In genomic region chr5:84317839-84318238, GRCm38 (mm10) we compare ENCODE assay signal across 23 mouse cellular contexts.
DNase-seq lines count a peak whose midpoint lies in the region; ATAC-seq and TF ChIP-seq lines count a peak whose summit lies in the region.
"Had no signal": no experiment of that assay in that cellular context is flagged by ENCODE, and none has a peak within 500 bp of the region (broad histone marks: within the 10 kb centered on the region; RNA-seq: fewer than 3 reads in every experiment).

No protein-coding gene starts in this region.

- no peak for TF ChIP-seq CTCF in left cerebral cortex, adult 2 months (IDR thresholded peaks at IDR 0.05)
- no peak for TF ChIP-seq CTCF in cortical plate, adult 2 months (IDR thresholded peaks at IDR 0.05; ENCODE audit: extremely low read depth, insufficient read depth, low read length)

- peak overlapping the region; percentile 42 for H3K27ac ChIP-seq in left cerebral cortex, adult 2 months
- 0 out of 2 replicates have a peak overlapping the region, but pooled peaks have one; percentile 17 for H3K27ac ChIP-seq in cortical plate, adult 2 months (ENCODE audit: insufficient read depth, low read length)
- no peak overlapping the region for H3K27ac ChIP-seq in forebrain, embryonic 12.5 days
- H3K27ac ChIP-seq: embryonic facial prominence, embryonic 13.5 days; embryonic facial prominence, embryonic 15.5 days; forebrain, embryonic 10.5 days; forebrain, embryonic 13.5 days; forebrain, embryonic 15.5 days had no signal

- no peaks in the 10 kb centered on the region for H3K36me3 ChIP-seq in forebrain, embryonic 12.5 days (replicated peaks)
- H3K36me3 ChIP-seq: embryonic facial prominence, embryonic 13.5 days; embryonic facial prominence, embryonic 15.5 days; forebrain, embryonic 10.5 days; forebrain, embryonic 15.5 days had no signal

- H3K4me1 ChIP-seq in cortical plate, adult 2 months (ENCODE audit: control insufficient read depth, insufficient read depth, low read length): peaks cover 2% of the 10 kb centered on the region
- peaks cover 19% of the 10 kb centered on the region for H3K4me1 ChIP-seq in forebrain, embryonic 12.5 days
- H3K4me1 ChIP-seq: embryonic facial prominence, embryonic 13.5 days; embryonic facial prominence, embryonic 15.5 days had no signal

- no peak for TF ChIP-seq POLR2A in cortical plate, adult 2 months (IDR thresholded peaks at IDR 0.05; ENCODE audit: extremely low read depth, insufficient read depth, low read length)

- whole genome bisulfite sequencing in forebrain, embryonic 12.5 days: 83% methylated on average over 4 of the region's 4 CpGs

- no peak overlapping the region for H3K9ac ChIP-seq in forebrain, embryonic 12.5 days
- H3K9ac ChIP-seq: embryonic facial prominence, embryonic 13.5 days; embryonic facial prominence, embryonic 15.5 days; forebrain, embryonic 13.5 days; forebrain, embryonic 15.5 days; forebrain, postnatal 0 days had no signal

- peak; percentile 85 for ATAC-seq in frontal cortex, adult (ENCODE audit: low TSS enrichment)
- no peak for ATAC-seq in forebrain, embryonic 12.5 days (ENCODE audit: low FRiP score)
- ATAC-seq: forebrain, embryonic 13.5 days; forebrain, embryonic 15.5 days; forebrain, postnatal 0 days had no signal

- H3K4me2 ChIP-seq in forebrain, embryonic 12.5 days: no peak overlapping the region
- H3K4me2 ChIP-seq: embryonic facial prominence, embryonic 13.5 days; embryonic facial prominence, embryonic 15.5 days; forebrain, embryonic 13.5 days; forebrain, embryonic 15.5 days had no signal

- no peak overlapping the region for H3K4me3 ChIP-seq in left cerebral cortex, adult 2 months
- no peak overlapping the region for H3K4me3 ChIP-seq in cortical plate, adult 2 months (ENCODE audit: insufficient read depth, low read length)
- H3K4me3 ChIP-seq in forebrain, embryonic 12.5 days (replicated peaks): no peak overlapping the region
- H3K4me3 ChIP-seq: embryonic facial prominence, embryonic 13.5 days; embryonic facial prominence, embryonic 15.5 days; erythroblast, embryonic 14.5 days; forebrain, embryonic 10.5 days; forebrain, embryonic 13.5 days; forebrain, embryonic 15.5 days had no signal

- no peaks in the 10 kb centered on the region for H3K27me3 ChIP-seq in forebrain, embryonic 12.5 days
- H3K27me3 ChIP-seq: embryonic facial prominence, embryonic 13.5 days; embryonic facial prominence, embryonic 15.5 days; forebrain, embryonic 13.5 days; forebrain, embryonic 15.5 days had no signal

- H3K9me3 ChIP-seq in forebrain, embryonic 12.5 days: no peaks in the 10 kb centered on the region
- H3K9me3 ChIP-seq: embryonic facial prominence, embryonic 13.5 days; embryonic facial prominence, embryonic 15.5 days; forebrain, embryonic 10.5 days; forebrain, embryonic 13.5 days; forebrain, embryonic 15.5 days had no signal

- DNase-seq in frontal cortex, postnatal 14 days (ENCODE audit: low spot score in 2 of 2): no peak
- no peak for DNase-seq in left cerebral cortex, adult 2 months (ENCODE audit: extremely low spot score in 1 of 2, low spot score in 2 of 2)
- DNase-seq in left cerebral cortex, adult 8-10 months (ENCODE audit: low spot score in 2 of 2): no peak
- DNase-seq in A20 (ENCODE audit: low read depth, low spot score): peak; percentile 41
- no peak for DNase-seq in urinary bladder, postnatal 4 days (ENCODE audit: low spot score in 2 of 2)
- DNase-seq: adrenal gland, adult 2 months; adrenal gland, postnatal 10 days; adrenal gland, postnatal 25 days; cerebellum, adult 2 months; cerebellum, adult 9-10 months; cerebellum, postnatal 10 days; cerebellum, postnatal 25 days; embryo, embryonic 11 days; forebrain, postnatal 0 days had no signal

- intact Hi-C loops in left cerebral cortex, adult 2 months (cut with DNase I): loop anchor here (2.0 kb wide), 1 partner anchor 491 kb away; no protein-coding TSS in a partner anchor
